Mouse (Mus musculus) MEL (cell line): ENCODE measurements around the gene Aspg.

ENCODE experiments used
- CTCF ChIP-seq, 3 experiments: IDR thresholded peaks in 2 of 3; conservative IDR thresholded peaks in 1 of 3; 2 replicates each; pipeline ENCODE4 v1.5.1; 2011 to 2012; ENCODE audit warnings: low read length in 3 of 3, low read depth in 2 of 3, mild to moderate bottlenecking in 2 of 3, improper control_type of control experiment in 1 of 3, inconsistent platforms in 1 of 3, mixed read lengths in 1 of 3, moderate library complexity in 1 of 3; ENCODE audit not compliant: control insufficient read depth in 1 of 3, insufficient read depth in 1 of 3, poor library complexity in 1 of 3, severe bottlenecking in 1 of 3
- ZC3H11A ChIP-seq: IDR thresholded peaks from 2 replicates; pipeline ENCODE4 v1.6.1; 2012; ENCODE audit warnings: low read depth, mild to moderate bottlenecking, inconsistent platforms, low read length, improper control_type of control experiment

DNA sequence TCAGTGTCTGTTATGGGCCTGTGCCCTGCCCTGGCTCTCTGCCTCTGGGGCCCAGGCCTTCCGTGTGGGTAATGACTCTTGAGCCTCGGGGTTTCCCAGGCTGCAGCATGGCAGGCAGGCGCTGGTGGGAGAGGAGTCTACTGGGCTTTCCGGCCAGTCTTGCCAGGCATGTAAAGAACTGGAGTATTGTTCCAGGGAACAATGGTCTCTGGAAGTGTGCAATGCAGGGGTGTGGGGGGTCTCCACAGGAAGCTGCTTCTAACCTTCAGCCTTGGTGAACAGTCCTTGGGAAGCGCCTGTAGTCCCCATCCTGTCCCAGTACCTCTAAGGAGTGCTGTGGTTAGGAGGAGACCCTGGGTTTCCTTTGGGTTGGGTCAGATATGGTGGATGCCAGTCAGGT is 40.9 kb downstream of the Aspg start:
- TF ChIP-seq CTCF (IDR thresholded peaks at IDR 0.05 in 2 of 3, conservative IDR thresholded peaks at IDR 0.05 in 1 of 3; ENCODE audit: control insufficient read depth in 1 of 3, insufficient read depth in 1 of 3, low read depth in 2 of 3, low read length in 3 of 3, poor library complexity in 1 of 3, severe bottlenecking in 1 of 3) (no peak), ZC3H11A (no peak)
